Mouse (Mus musculus) intestine, postnatal 0 days (tissue): ENCODE results near the gene Zmynd8. TPM values are rescaled to one million over a fixed set of nuclear protein-coding genes. Genes with fewer than 3 reads are reported as not detected.
A peak's percentile ranks its signal among the peaks of the same experiment; 100 is the strongest.

ENCODE experiments used
- ATAC-seq: fragments of 200-750 bp; cut with Nextera tagmentation; 2 replicates; pipeline ENCODE4 v1.8.0; 2017; ENCODE audit warnings: mild to moderate bottlenecking, moderate TSS enrichment, moderate library complexity
- H3K27ac ChIP-seq: fragments of 300-500 bp; sonication (generic); 2 replicates; pipeline ENCODE4 v1.5.1; 2014; ENCODE audit warnings: mild to moderate bottlenecking, low read depth, low read length, moderate library complexity
- H3K27me3 ChIP-seq: fragments of 300-500 bp; sonication (generic); replicated peaks from 2 replicates; pipeline ENCODE4 v1.6.1; 2014; ENCODE audit warnings: low read length, mixed read lengths; ENCODE audit not compliant: control insufficient read depth, insufficient read depth
- H3K36me3 ChIP-seq: fragments of 300-500 bp; sonication (generic); 2 replicates; pipeline ENCODE4 v1.6.1; 2014; ENCODE audit warnings: mild to moderate bottlenecking, moderate library complexity; ENCODE audit not compliant: control insufficient read depth, insufficient read depth
- H3K4me1 ChIP-seq: fragments of 300-500 bp; sonication (generic); replicated peaks from 2 replicates; pipeline ENCODE4 v1.6.1; 2014; ENCODE audit warnings: antibody characterized with exemption, low read length, mixed read lengths; ENCODE audit not compliant: control insufficient read depth, insufficient read depth
- H3K4me2 ChIP-seq: fragments of 300-500 bp; sonication (generic); replicated peaks from 2 replicates; pipeline ENCODE4 v1.6.1; 2014; ENCODE audit warnings: low read depth, mild to moderate bottlenecking, moderate library complexity
- H3K4me3 ChIP-seq: fragments of 300-500 bp; sonication (generic); 2 replicates; pipeline ENCODE4 v1.5.1; 2014; ENCODE audit warnings: low read depth, low read length
- H3K9ac ChIP-seq: fragments of 300-500 bp; sonication (generic); 2 replicates; pipeline ENCODE4 v1.6.1; 2014; ENCODE audit warnings: mild to moderate bottlenecking, low read depth, low read length
- H3K9me3 ChIP-seq: fragments of 300-500 bp; sonication (generic); 2 replicates; pipeline ENCODE4 v1.6.1; 2016; ENCODE audit warnings: mixed run types; ENCODE audit not compliant: control insufficient read depth
- CTCF ChIP-seq: sonication (generic); IDR thresholded peaks from 2 replicates; pipeline ENCODE4 v1.5.1; 2016; ENCODE audit warnings: low read depth, mild to moderate bottlenecking, control low read depth, antibody characterized with exemption, moderate library complexity
- WGBS: fragments of 180-500 bp; shearing (Covaris S2); extraction: QIAGEN DNeasy Blood & Tissue Kit; methylation state at CpG from one replicate; pipeline ENCODE4 v1.1.7; 2014; 5-methylcytosine and 5-hydroxymethylcytosine counted together
- polyA plus RNA-seq: library from polyadenylated mRNA; unstranded; fragments of >200 nt; fragmentation: Nextera tagmentation; extraction: Ambion mirVana; gene quantifications from 2 replicates; pipeline ENCODE4 v1.2.1, GENCODE M21; 2015

Gene Zmynd8
- polyA plus RNA-seq, 1 experiment from 2014 or later, result 43.5 TPM

- H3K27ac ChIP-seq, result peak overlapping the region; percentile 80
- 50% methylated on average over 12 of the region's 12 CpGs for WGBS
- H3K9me3 ChIP-seq, result no peaks in the 10 kb centered on the region
These were observed 31.8 kb downstream of the Zmynd8 start for GRCm38 (mm10) chr2:165866951-165867387.

DNA sequence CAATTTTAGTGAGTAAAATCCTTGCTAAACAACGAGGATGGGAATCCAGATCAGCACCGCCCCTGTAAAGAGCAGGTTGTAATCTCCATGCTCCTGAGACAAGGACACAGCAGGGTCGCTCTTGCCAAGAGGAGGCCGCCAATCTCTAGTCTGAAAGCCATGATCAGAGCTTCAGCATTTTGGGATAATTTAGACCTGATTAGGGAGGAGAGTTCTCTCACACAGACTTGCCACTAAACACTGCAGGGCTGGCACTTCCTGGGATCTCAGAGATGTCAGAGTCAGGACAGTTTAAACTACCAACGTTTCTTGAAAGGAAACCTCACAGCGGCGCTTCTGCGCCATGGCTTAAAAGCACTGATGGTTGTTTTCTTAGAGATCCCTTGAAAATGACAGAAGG is 32.4 kb downstream of the Zmynd8 start:
- ATAC-seq, result no peak
- 56% methylated on average over 8 of the region's 8 CpGs for WGBS
- Histone ChIP-seq H3K9ac (no peak overlapping the region), H3K4me2 (no peak overlapping the region), H3K36me3 (peaks cover 26% of the 10 kb centered on the region; the same call in 1 of the 2 replicates), H3K27me3 (no peaks in the 10 kb centered on the region), H3K27ac (peak overlapping the region; percentile 80; the same call in 1 of the 2 replicates), H3K4me3 (no peak overlapping the region), H3K9me3 (no peaks in the 10 kb centered on the region), H3K4me1 (peaks cover 7% of the 10 kb centered on the region)
- TF ChIP-seq CTCF, result no peak

More at GRCm38 (mm10) chr2:165866951-165867387, 31.8 kb downstream of the Zmynd8 start:
- TF ChIP-seq CTCF, result no peak
- Histone ChIP-seq H3K27me3 (no peaks in the 10 kb centered on the region), H3K4me3 (no peak overlapping the region), H3K9ac (no peak overlapping the region), H3K4me1 (peaks cover 7% of the 10 kb centered on the region), H3K4me2 (no peak overlapping the region), H3K36me3 (peaks cover 24% of the 10 kb centered on the region)
- ATAC-seq, result no peak

- H3K9me3 ChIP-seq, result no peaks in the 10 kb centered on the region
- 54% methylated on average over 3 of the region's 3 CpGs for WGBS
- H3K27ac ChIP-seq, result 0 out of 2 replicates have a peak overlapping the region, but pooled peaks have one; percentile 21
- peaks cover 8% of the 10 kb centered on the region for H3K4me1 ChIP-seq
- H3K4me2 ChIP-seq, result no peak overlapping the region
- ATAC-seq, result no peak
- no peak overlapping the region for H3K9ac ChIP-seq
- no peak overlapping the region for H3K4me3 ChIP-seq
- H3K36me3 ChIP-seq, result peaks cover 27% of the 10 kb centered on the region; the same call in 1 of the 2 replicates
- no peak for TF ChIP-seq CTCF
- no peaks in the 10 kb centered on the region for H3K27me3 ChIP-seq
These were observed 34.0 kb downstream of the Zmynd8 start for GRCm38 (mm10) chr2:165864769-165865168.

DNA sequence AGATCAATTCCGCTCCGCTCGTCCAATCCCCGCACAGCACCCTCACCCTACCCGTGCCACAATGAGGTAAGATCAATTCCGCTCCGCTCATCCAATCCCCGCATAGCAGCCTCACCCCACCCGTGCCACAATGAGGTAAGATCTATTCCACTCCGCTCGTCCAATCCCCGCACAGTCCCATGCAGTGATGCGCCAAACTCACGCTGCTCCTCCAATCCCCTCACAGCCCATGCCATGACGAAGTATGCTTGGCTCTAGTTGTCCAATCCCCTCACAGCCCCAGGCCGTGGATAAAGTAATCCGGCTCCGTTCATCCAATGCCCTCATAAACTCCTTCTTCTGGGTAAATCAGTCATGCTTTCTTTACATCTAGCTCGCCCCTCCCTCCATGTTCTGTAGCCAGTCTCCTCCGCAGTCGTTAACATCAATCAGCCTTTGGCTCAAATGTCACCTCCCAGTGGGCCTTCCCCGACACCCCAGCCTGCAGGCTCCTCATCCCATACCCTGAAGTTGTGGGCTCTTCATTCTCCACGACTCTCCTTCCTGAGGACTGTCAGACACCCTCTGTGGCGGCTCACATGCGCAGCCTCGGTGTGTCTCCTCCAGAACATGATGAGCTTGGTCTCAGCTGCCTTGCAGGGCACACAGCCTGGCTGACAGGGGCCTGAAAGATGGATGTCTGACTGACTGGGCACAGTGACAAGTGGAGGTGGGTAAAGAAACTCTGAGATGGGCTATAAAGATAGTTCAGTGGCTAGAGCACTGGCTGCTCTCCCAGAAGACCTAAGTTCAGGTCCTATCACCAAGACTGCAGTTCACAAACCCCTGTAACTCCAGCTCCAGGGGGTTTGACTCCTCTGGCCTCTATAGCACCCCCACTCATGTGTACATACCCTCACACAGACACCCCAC is 36.9 kb downstream of the Zmynd8 start:
- no peak for ATAC-seq
- no peak overlapping the region for H3K27ac ChIP-seq
- H3K4me2 ChIP-seq, result no peak overlapping the region
- 83% methylated on average over 26 of the region's 26 CpGs for WGBS
- no peak overlapping the region for H3K9ac ChIP-seq
- no peak overlapping the region for H3K4me3 ChIP-seq
- no peaks in the 10 kb centered on the region for H3K9me3 ChIP-seq
- peaks cover 27% of the 10 kb centered on the region; the same call in 1 of the 2 replicates for H3K36me3 ChIP-seq
- peaks cover 17% of the 10 kb centered on the region for H3K4me1 ChIP-seq
- H3K27me3 ChIP-seq, result no peaks in the 10 kb centered on the region
- no peak for TF ChIP-seq CTCF

- Histone ChIP-seq H3K27ac (no peak overlapping the region), H3K4me1 (peaks cover 23% of the 10 kb centered on the region), H3K27me3 (no peaks in the 10 kb centered on the region), H3K4me3 (no peak overlapping the region), H3K4me2 (no peak overlapping the region), H3K36me3 (peaks cover 27% of the 10 kb centered on the region; the same call in 1 of the 2 replicates), H3K9me3 (no peaks in the 10 kb centered on the region), H3K9ac (no peak overlapping the region)
- no peak for ATAC-seq
- WGBS, result 93% methylated on average over 20 of the region's 20 CpGs
- no peak for TF ChIP-seq CTCF
These were observed 37.7 kb downstream of the Zmynd8 start for GRCm38 (mm10) chr2:165860962-165861682.

- ATAC-seq, result no peak
- WGBS, result 98% methylated on average over 6 of the region's 6 CpGs
- TF ChIP-seq CTCF, result no peak
- H3K9ac ChIP-seq, result no peak overlapping the region
- peaks cover 27% of the 10 kb centered on the region; the same call in 1 of the 2 replicates for H3K36me3 ChIP-seq
- H3K27me3 ChIP-seq, result no peaks in the 10 kb centered on the region
- no peak overlapping the region for H3K4me2 ChIP-seq
- peak overlapping the region; percentile 98; the same call in 1 of the 2 replicates for H3K27ac ChIP-seq
- H3K9me3 ChIP-seq, result no peaks in the 10 kb centered on the region
- peaks cover 23% of the 10 kb centered on the region for H3K4me1 ChIP-seq
- H3K4me3 ChIP-seq, result no peak overlapping the region
These were observed 38.4 kb downstream of the Zmynd8 start for GRCm38 (mm10) chr2:165860447-165860846.
